Mouse (Mus musculus) thymus, adult 2 months (tissue): ENCODE results near the gene Fer1l5. TPM values are rescaled to one million over a fixed set of nuclear protein-coding genes. Genes with fewer than 3 reads are reported as not detected.

Experiments
- DNase-seq: peaks from one replicate; pipeline ENCODE4 v3.0.0; 2021
- H3K27ac ChIP-seq: fragments of 200-500 bp; 2 replicates; pipeline ENCODE4 v1.5.1; 2012; ENCODE audit warnings: low read length, control low read depth; ENCODE audit not compliant: control insufficient read depth, insufficient read depth
- H3K27me3 ChIP-seq: fragments of 200-500 bp; 2 replicates; pipeline ENCODE4 v1.6.1; 2012; ENCODE audit warnings: mild to moderate bottlenecking, low read length, moderate library complexity, mixed read lengths; ENCODE audit not compliant: control insufficient read depth, insufficient read depth
- H3K36me3 ChIP-seq: fragments of 200-500 bp; 2 replicates; pipeline ENCODE4 v1.6.1; 2012; ENCODE audit warnings: mild to moderate bottlenecking, low read length, moderate library complexity; ENCODE audit not compliant: control insufficient read depth, insufficient read depth
- H3K4me1 ChIP-seq: fragments of 200-500 bp; replicated peaks from 2 replicates; pipeline ENCODE4 v1.6.1; 2012; ENCODE audit warnings: low read length; ENCODE audit not compliant: control insufficient read depth, insufficient read depth
- H3K4me3 ChIP-seq: fragments of 200-500 bp; 2 replicates; pipeline ENCODE4 v1.5.1; 2012; ENCODE audit warnings: mild to moderate bottlenecking, low read length, control low read depth, moderate library complexity; ENCODE audit not compliant: control insufficient read depth, insufficient read depth
- CTCF ChIP-seq: fragments of 200-500 bp; IDR thresholded peaks from 2 replicates; pipeline ENCODE4 v1.5.1; 2012; ENCODE audit warnings: mild to moderate bottlenecking, control low read depth, low read length, moderate library complexity, borderline replicate concordance; ENCODE audit not compliant: control insufficient read depth, poor library complexity, insufficient read depth; ENCODE audit errors: extremely low read depth
- POLR2A ChIP-seq: fragments of 200-500 bp; IDR thresholded peaks from 2 replicates; pipeline ENCODE4 v1.6.1; 2012; ENCODE audit warnings: mild to moderate bottlenecking, low read length, control low read depth, moderate library complexity; ENCODE audit not compliant: control insufficient read depth, poor library complexity, insufficient read depth; ENCODE audit errors: extremely low read depth
- WGBS: fragments of 180-500 bp; shearing (Covaris S2); methylation state at CpG from one replicate; pipeline ENCODE4 v1.1.7; 2018; 5-methylcytosine and 5-hydroxymethylcytosine counted together
- polyA plus RNA-seq: library from polyadenylated mRNA; depleted of rRNA; stranded (reverse); fragments of >200 nt; gene quantifications from 2 replicates; pipeline ENCODE4 v1.2.3, GENCODE M21; 2012

Fer1l5 gene
- polyA plus RNA-seq, 1 experiment: 0.08 TPM

DNA sequence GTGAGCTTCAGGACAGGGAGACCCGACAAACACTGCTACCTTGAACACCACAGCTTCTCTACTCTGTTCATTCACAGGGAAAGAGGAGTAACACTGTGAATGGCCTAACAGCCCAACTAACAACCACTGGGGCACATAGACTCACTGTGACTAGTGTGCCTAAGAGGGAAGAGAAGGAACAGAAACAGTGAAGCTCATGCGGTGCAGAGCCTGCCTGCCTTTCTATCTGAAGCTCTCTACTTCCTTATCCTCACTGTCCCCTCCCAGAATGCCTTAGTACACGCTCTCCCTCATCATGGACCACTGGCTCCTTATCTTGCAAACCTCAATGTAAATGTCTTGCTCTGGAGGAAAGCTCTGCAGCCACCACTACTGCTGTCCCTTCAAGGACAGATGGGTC is 65.1 kb downstream of the Fer1l5 start:
- WGBS: 98% methylated on average over 3 of the region's 3 CpGs
- no peak overlapping the region for H3K4me3 ChIP-seq
- TF ChIP-seq POLR2A (no peak), CTCF (no peak)
- H3K27ac ChIP-seq: no peak overlapping the region
- H3K27me3 ChIP-seq: no peaks in the 10 kb centered on the region
- DNase-seq: no peak
- peaks cover 58% of the 10 kb centered on the region for H3K36me3 ChIP-seq
- peaks cover 8% of the 10 kb centered on the region for H3K4me1 ChIP-seq

GRCm38 (mm10) chr1:36441101-36441500 is 69.0 kb downstream of the Fer1l5 start:
- WGBS: 94% methylated on average over 4 of the region's 4 CpGs
- Histone ChIP-seq H3K4me3 (no peak overlapping the region), H3K36me3 (peaks cover 41% of the 10 kb centered on the region), H3K27me3 (no peaks in the 10 kb centered on the region), H3K4me1 (peaks cover 15% of the 10 kb centered on the region), H3K27ac (no peak overlapping the region)
- TF ChIP-seq CTCF (no peak), POLR2A (no peak)
- DNase-seq: no peak

DNA sequence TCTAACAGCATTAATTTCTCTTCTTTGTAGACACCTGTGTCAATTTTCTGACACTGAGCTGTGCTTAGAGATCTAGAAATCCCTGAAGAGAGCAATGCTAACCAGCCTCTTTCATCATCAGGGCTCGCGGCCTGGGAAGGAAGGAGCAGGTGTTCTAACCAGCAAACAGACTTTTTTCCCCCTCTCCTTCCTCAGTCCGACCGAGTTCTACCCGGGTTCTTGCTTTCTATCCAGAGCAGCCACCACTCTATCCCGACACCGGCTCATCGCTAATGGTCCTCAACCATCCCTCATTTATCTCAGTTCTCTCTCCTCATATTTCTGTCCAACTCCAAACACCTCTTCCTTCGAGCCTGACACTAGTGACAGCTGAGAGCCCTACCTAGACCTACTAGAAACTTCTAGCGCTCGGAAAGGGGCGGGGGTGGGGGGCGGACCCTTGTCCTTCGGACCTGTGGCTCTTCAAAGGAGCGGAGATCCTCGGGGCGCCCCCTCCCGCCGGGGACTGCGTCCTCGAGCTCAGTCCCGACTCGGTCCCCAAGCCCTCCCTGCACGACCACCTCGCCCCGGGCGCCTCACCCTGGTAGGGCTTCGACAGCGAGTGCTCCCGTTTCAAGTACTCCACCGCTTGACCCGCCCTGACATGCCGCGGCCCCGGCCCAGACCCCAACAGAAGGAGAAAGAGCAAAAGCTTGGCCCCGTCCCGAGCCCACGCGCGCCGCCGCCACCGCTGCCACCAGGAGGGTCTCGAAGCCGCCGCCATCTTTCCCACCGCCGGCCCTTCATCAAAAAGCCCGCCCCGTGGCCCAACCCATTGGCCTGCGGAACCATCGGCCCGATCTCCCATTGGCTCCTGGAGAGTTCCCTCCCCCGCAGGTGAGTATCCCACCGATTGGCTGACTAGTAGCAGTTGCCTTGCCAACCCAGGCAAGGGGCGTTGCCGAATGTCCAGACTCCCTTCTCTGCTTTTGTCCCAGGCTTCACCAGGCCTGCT is 72.7 kb downstream of the Fer1l5 start, which contains the start of gene Lman2l:
Gene Lman2l (minus strand): TSS at position 801 of the 994 bp plus-strand sequence.
- TF ChIP-seq CTCF (0 out of 2 replicates have a peak, but pooled peaks have one; percentile 48), POLR2A (peak; percentile 94)
- under 1% methylated on average over 56 of the region's 57 CpGs for WGBS

GRCm38 (mm10) chr1:36445508-36445907 is 73.4 kb downstream of the Fer1l5 start:
- Histone ChIP-seq H3K27me3 (no peaks in the 10 kb centered on the region), H3K4me3 (no peak overlapping the region), H3K36me3 (peaks cover 4% of the 10 kb centered on the region; the same call in 1 of the 2 replicates), H3K27ac (no peak overlapping the region), H3K4me1 (peaks cover 18% of the 10 kb centered on the region)
- DNase-seq: no peak
- WGBS: 50% methylated on average over 8 of the region's 8 CpGs
- TF ChIP-seq CTCF (no peak), POLR2A (no peak)

More for the DNA sequence above, 72.7 kb downstream of the Fer1l5 start, which contains the start of gene Lman2l:
- H3K4me3 ChIP-seq: peak within 1 kb of the TSS; percentile 98
- peak; percentile 98 for DNase-seq
- H3K27me3 ChIP-seq: no peaks in the 10 kb centered on the region
- H3K27ac ChIP-seq: peak within 1 kb of the TSS; percentile 97
- peaks cover 18% of the 10 kb centered on the region for H3K4me1 ChIP-seq
- H3K36me3 ChIP-seq: peaks cover 4% of the 10 kb centered on the region; the same call in 1 of the 2 replicates

GRCm38 (mm10) chr1:36446106-36446824 is 74.2 kb downstream of the Fer1l5 start:
- Histone ChIP-seq H3K4me1 (peaks cover 18% of the 10 kb centered on the region), H3K36me3 (peaks cover 4% of the 10 kb centered on the region; the same call in 1 of the 2 replicates), H3K27ac (peak overlapping the region; percentile 53), H3K27me3 (no peaks in the 10 kb centered on the region), H3K4me3 (no peak overlapping the region)
- TF ChIP-seq CTCF (no peak), POLR2A (no peak)
- 26% methylated on average over 5 of the region's 5 CpGs for WGBS
- no peak for DNase-seq

DNA sequence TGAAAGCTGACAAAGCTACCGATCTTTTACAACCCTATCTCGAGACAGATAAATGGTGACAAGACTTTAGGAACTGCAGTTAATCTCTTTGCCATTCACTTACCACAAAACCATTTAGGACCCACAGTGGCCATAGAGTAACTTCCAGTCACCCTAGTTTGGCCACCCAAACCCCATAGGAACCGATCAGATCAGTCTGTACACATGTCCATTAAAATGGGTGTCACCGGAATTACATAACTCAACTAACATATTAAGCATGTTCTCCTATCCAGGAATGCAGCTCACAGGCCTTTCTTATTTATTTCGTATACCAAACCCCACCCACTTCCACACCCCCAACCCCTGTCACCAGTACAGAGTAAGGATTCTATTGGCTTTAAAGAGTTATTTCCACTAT is 74.8 kb downstream of the Fer1l5 start:
- Histone ChIP-seq H3K4me3 (no peak overlapping the region), H3K27ac (no peak overlapping the region), H3K27me3 (no peaks in the 10 kb centered on the region), H3K4me1 (peaks cover 18% of the 10 kb centered on the region), H3K36me3 (0 out of 2 replicates have a peak, but pooled peaks cover 4% of the 10 kb centered on the region)
- TF ChIP-seq POLR2A (no peak), CTCF (no peak)
- 90% methylated on average over 5 of the region's 5 CpGs for WGBS
- no peak for DNase-seq
